8 mouse cellular contexts compared by ENCODE assay signal in the genomic region with DNA sequence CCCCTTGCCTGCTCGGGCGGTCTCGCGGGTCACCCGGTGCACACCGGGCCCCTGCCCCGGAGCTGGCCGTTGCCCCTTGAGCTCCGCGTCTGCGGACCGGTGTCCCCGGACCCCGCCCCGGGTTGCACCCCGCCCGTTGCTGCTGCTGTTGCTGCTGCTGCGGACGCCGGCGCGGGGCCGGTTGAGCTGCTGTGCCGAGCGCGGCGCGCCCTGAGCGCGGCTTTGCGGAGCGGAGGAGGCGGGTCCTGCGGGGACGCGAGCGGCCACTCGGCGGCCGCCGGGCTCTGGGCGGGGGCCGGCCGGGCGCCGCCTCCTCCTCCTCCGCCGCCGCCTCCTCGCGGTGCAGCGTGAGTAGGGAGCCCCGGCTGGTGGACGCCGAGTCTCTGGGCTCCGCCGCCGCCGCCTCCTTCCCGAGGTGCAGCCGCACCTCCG. TPM values are rescaled to one million over a fixed set of nuclear protein-coding genes. Genes with fewer than 3 reads are reported as not detected.
A peak's percentile ranks its signal among the peaks of the same experiment; 100 is the strongest.
DNase-seq lines count a peak whose midpoint lies in the region; ATAC-seq and TF ChIP-seq lines count a peak whose summit lies in the region.

No protein-coding gene starts in this region.

- peak overlapping the region; percentile 89 for H3K4me3 ChIP-seq in forebrain, embryonic 15.5 days
- H3K4me3 ChIP-seq in layer of hippocampus, adult 2 months: peak overlapping the region; percentile 96
- peak overlapping the region; percentile 100 for H3K4me3 ChIP-seq in lung, adult 2 months (replicated peaks; ENCODE audit: extremely low read depth, low read depth, low read length)

- DNase-seq in NIH3T3 (ENCODE audit: low read depth): peak; percentile 94
- peak; percentile 87 to 92 for DNase-seq in cerebellum, adult 18-20 months
- peak; percentile 80 for DNase-seq in heart, postnatal 25 days (ENCODE audit: low spot score)
- peak; percentile 69 to 71 for DNase-seq in layer of hippocampus, adult 2 months (ENCODE audit: low spot score in 2 of 2)
- peak; percentile 85 for DNase-seq in lung, adult 2 months
- peak; percentile 82 for DNase-seq in testis, postnatal 14 days (ENCODE audit: low spot score)

- H3K27ac ChIP-seq in forebrain, embryonic 15.5 days (replicated peaks): peak overlapping the region; percentile 98
- peak overlapping the region; percentile 100 for H3K27ac ChIP-seq in layer of hippocampus, adult 2 months

- 0% methylated on average over 24 of the region's 62 CpGs for WGBS in forebrain, embryonic 15.5 days
- under 1% methylated on average over 61 of the region's 62 CpGs for WGBS in lung, adult 2 months

- intact Hi-C loops in heart, postnatal 25 days (cut with DNase I): loop anchor here (5.0 kb wide), 7 partner anchors 57 to 423 kb away; partner anchors contain the start of genes Galnt4 and Poc1b

- peak overlapping the region; percentile 86 for H3K4me2 ChIP-seq in forebrain, embryonic 15.5 days (replicated peaks)

- no peaks in the 10 kb centered on the region for H3K36me3 ChIP-seq in forebrain, embryonic 15.5 days

- TF ChIP-seq CTCF in layer of hippocampus, adult 2 months (conservative IDR thresholded peaks at IDR 0.05): peak; percentile 53
- no peak for TF ChIP-seq CTCF in lung, adult 2 months (IDR thresholded peaks at IDR 0.05; ENCODE audit: insufficient read depth, low read length)

- H3K9ac ChIP-seq in forebrain, embryonic 15.5 days (replicated peaks): peak overlapping the region; percentile 83

- no peaks in the 10 kb centered on the region for H3K27me3 ChIP-seq in forebrain, embryonic 15.5 days

- H3K9me3 ChIP-seq in forebrain, embryonic 15.5 days: no peaks in the 10 kb centered on the region

- peak; percentile 85 for ATAC-seq in forebrain, embryonic 15.5 days (replicated peaks)
- ATAC-seq in neutrophil, adult 5-6 weeks (ENCODE audit: extremely low read depth, insufficient number of reproducible peaks, low FRiP score, poor library complexity, severe bottlenecking): peak; percentile 52

- peaks cover 9% of the 10 kb centered on the region for H3K4me1 ChIP-seq in forebrain, embryonic 15.5 days
- H3K4me1 ChIP-seq in lung, adult 2 months (ENCODE audit: control insufficient read depth, insufficient read depth, low read length): no peaks in the 10 kb centered on the region; the same call in none of the 2 replicates

- peak; percentile 40 for TF ChIP-seq POLR2A in lung, adult 2 months (IDR thresholded peaks at IDR 0.05; ENCODE audit: borderline replicate concordance, extremely low read depth, low read depth, low read length)

RNA-seq across cellular contexts. Expression of gene Atp2b1, which starts 0.6 kb away (rescaled TPM):
- polyA plus RNA-seq in forebrain, embryonic 15.5 days (2015; fragmentation: Nextera tagmentation; extraction: Ambion mirVana): 169 and 176 TPM in 2 replicates
- total RNA-seq in heart, postnatal 25 days (2021): 10 to 100 TPM; 67.8 to 71.3 TPM
- 1,000 to 10,000 TPM; 1,026 to 1,053 TPM for total RNA-seq in layer of hippocampus, adult 2 months (2021)
- 19.0 and 23.2 TPM in 2 replicates for polyA plus RNA-seq in lung, adult 2 months (2012; rRNA removed)
- 216 and 258 TPM in 2 replicates for total RNA-seq in neutrophil, adult 5-6 weeks (2017)

Comparison
In these comparisons a context has a peak if more than half of its experiments do, and no peak if none do; other contexts are left out.
1. Peak in every context shown above with its lines: DNase-seq, ATAC-seq, H3K4me3 ChIP-seq and H3K27ac ChIP-seq.